Mouse (Mus musculus) hindbrain, embryonic 12.5 days (tissue): ENCODE results near the gene Nkd2. TPM values are rescaled to one million over a fixed set of nuclear protein-coding genes. Genes with fewer than 3 reads are reported as not detected.

Source experiments
- ATAC-seq: fragments of 200-750 bp; cut with Nextera tagmentation; 2 replicates; pipeline ENCODE4 v1.8.0; 2017; ENCODE audit warnings: moderate TSS enrichment; ENCODE audit not compliant: low FRiP score
- H3K27ac ChIP-seq: fragments of 300-500 bp; sonication (generic); 2 replicates; pipeline ENCODE4 v1.5.1; 2016; ENCODE audit warnings: mild to moderate bottlenecking
- H3K27me3 ChIP-seq: fragments of 300-500 bp; sonication (generic); 2 replicates; pipeline ENCODE4 v1.6.1; 2016; ENCODE audit warnings: mild to moderate bottlenecking
- H3K36me3 ChIP-seq: fragments of 300-500 bp; sonication (generic); 2 replicates; pipeline ENCODE4 v1.6.1; 2016; ENCODE audit warnings: mild to moderate bottlenecking
- H3K4me1 ChIP-seq: fragments of 300-500 bp; sonication (generic); 2 replicates; pipeline ENCODE4 v1.6.1; 2016
- H3K4me2 ChIP-seq: fragments of 300-500 bp; sonication (generic); replicated peaks from 2 replicates; pipeline ENCODE4 v1.6.1; 2016; ENCODE audit warnings: mild to moderate bottlenecking
- H3K4me3 ChIP-seq: fragments of 300-500 bp; sonication (generic); 2 replicates; pipeline ENCODE4 v1.5.1; 2016; ENCODE audit warnings: mild to moderate bottlenecking
- H3K9ac ChIP-seq: fragments of 300-500 bp; sonication (generic); 2 replicates; pipeline ENCODE4 v1.6.1; 2016; ENCODE audit warnings: mild to moderate bottlenecking, moderate library complexity
- H3K9me3 ChIP-seq: fragments of 300-500 bp; sonication (generic); replicated peaks from 2 replicates; pipeline ENCODE4 v1.6.1; 2016; ENCODE audit warnings: mild to moderate bottlenecking
- WGBS: fragments of 180-500 bp; shearing (Covaris S2); methylation state at CpG from one replicate; pipeline ENCODE4 v1.1.7; 2016; 5-methylcytosine and 5-hydroxymethylcytosine counted together
- polyA plus RNA-seq: library from polyadenylated mRNA; unstranded; fragments of >200 nt; fragmentation: Nextera tagmentation; extraction: Ambion mirVana; gene quantifications from 2 replicates; pipeline ENCODE4 v1.2.1, GENCODE M21; 2016

Nkd2 gene
- polyA plus RNA-seq, 1 experiment from 2014 or later: 14.3 TPM

- Histone ChIP-seq H3K9ac (no peak overlapping the region), H3K27ac (no peak overlapping the region), H3K27me3 (no peaks in the 10 kb centered on the region), H3K9me3 (no peaks in the 10 kb centered on the region), H3K36me3 (0 out of 2 replicates have a peak, but pooled peaks cover 2% of the 10 kb centered on the region), H3K4me3 (no peak overlapping the region), H3K4me1 (peaks cover 64% of the 10 kb centered on the region), H3K4me2 (no peak overlapping the region)
- WGBS: 69% methylated on average over 4 of the region's 4 CpGs
- ATAC-seq: no peak
Measured at GRCm38 (mm10) chr13:73769916-73770682, 77.3 kb downstream of the Nkd2 start.

Other genes with a start within 250 kb of the Nkd2 start
- 127 and 128 TPM in 2 replicates for gene Clptm1l, start 243.6 kb downstream of the Nkd2 start, polyA plus RNA-seq
- gene Tert, start 220.7 kb downstream of the Nkd2 start, polyA plus RNA-seq: 7.3 and 7.7 TPM in 2 replicates
- not detected in 2 replicates for gene Slc6a18, start 169.6 kb downstream of the Nkd2 start, polyA plus RNA-seq
- 0.17 and 0.26 TPM in 2 replicates for gene Slc6a19, start 142.8 kb downstream of the Nkd2 start, polyA plus RNA-seq
- 35.9 and 39.3 TPM in 2 replicates for gene Slc12a7, start 114.5 kb downstream of the Nkd2 start, polyA plus RNA-seq
- gene Trip13, start 90.2 kb upstream of the Nkd2 start, polyA plus RNA-seq: 30.7 and 32.3 TPM in 2 replicates
- gene Brd9, start 90.2 kb upstream of the Nkd2 start, polyA plus RNA-seq: 83.8 and 88.4 TPM in 2 replicates
- not detected in 2 replicates for gene Zdhhc11, start 116.2 kb upstream of the Nkd2 start, polyA plus RNA-seq
- gene Tppp, start 161.8 kb upstream of the Nkd2 start, polyA plus RNA-seq: 6.0 TPM in 2 replicates
- 14.0 and 16.0 TPM in 2 replicates for gene Cep72, start 214.7 kb upstream of the Nkd2 start, polyA plus RNA-seq